Mouse (Mus musculus) kidney, adult 2 months (tissue): ENCODE results near the gene Adra2c.

ENCODE experiments used
- CTCF ChIP-seq: fragments of 200-500 bp; conservative IDR thresholded peaks from 2 replicates; pipeline ENCODE4 v1.5.1; 2011; ENCODE audit warnings: low read depth, mild to moderate bottlenecking, control low read depth, low read length, moderate library complexity, mixed read lengths; ENCODE audit not compliant: insufficient read depth, insufficient read length
- POLR2A ChIP-seq: fragments of 200-500 bp; IDR thresholded peaks from one replicate; pipeline ENCODE4 v1.6.1; 2011; ENCODE audit warnings: low read depth, low read length, control low read depth

DNA sequence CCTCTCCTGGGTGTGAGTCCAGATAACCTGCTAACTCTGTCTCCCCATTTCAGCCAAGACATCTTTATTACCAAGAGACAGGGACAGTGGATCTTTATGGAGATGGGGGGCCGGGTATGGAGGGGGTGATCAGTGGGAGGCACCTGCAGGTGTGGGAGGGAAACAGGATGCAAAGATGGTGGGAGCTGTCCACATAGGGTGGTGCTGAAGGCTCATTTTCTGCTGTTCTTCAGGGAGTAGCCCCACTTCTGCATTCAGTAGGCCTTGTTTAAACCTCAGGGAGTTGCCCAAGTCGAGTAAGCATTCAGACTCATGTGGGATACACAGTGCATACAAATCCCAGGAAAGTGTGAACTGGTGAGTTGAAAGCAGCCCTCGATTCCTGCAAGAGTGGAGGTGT is 21.5 kb downstream of the Adra2c start:
- no peak for TF ChIP-seq POLR2A
- TF ChIP-seq CTCF = no peak
